Mouse (Mus musculus) ES-E14 (cell line): ENCODE data around the gene Sdr9c7.

ENCODE experiments used
- HCFC1 ChIP-seq: IDR thresholded peaks from 2 replicates; pipeline ENCODE4 v1.6.1; 2012; ENCODE audit warnings: low read length, inconsistent platforms, borderline replicate concordance; ENCODE audit not compliant: insufficient read depth
- ZC3H11A ChIP-seq: IDR thresholded peaks from 2 replicates; pipeline ENCODE4 v1.6.1; 2012; ENCODE audit warnings: low read depth, mild to moderate bottlenecking, inconsistent platforms, low read length, borderline replicate concordance
- ZNF384 ChIP-seq: IDR thresholded peaks from 2 replicates; pipeline ENCODE4 v1.6.1; 2012; ENCODE audit warnings: low read depth, low read length, inconsistent platforms

DNA sequence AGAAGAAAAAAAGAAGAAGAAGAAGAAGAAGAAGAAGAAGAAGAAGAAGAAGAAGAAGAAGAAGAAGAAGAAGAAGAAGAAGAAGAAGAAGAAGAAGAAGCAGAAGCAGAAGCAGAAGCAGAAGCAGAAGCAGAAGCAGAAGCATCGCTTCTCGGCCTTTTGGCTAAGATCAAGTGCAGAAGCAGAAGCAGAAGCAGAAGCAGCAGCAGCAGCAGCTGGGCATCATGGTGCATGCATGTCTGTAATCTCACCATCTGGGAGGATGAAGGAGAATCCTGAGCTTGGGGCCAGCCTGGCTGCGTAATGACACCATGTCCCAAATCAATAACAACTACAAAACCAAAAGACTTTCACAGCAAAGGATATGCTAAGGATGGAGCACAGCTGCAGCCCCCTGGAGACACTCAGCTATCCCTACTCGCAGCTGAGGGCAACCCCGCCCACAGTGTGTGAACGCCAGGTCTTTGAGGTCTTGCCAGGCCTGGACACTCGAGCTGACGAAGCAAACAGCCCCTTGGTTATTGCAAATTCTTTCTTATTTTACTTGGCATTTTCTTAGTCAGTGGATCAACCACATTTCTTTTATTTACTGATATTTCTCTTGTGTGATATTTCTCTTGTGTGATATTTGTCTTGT lies 34.1 kb downstream of the Sdr9c7 start:
- TF ChIP-seq HCFC1 = no peak
- TF ChIP-seq ZNF384 = no peak
- no peak for TF ChIP-seq ZC3H11A
